Mouse (Mus musculus): ENCODE results near the gene Ggta1.

Ggta1 gene

DNA sequence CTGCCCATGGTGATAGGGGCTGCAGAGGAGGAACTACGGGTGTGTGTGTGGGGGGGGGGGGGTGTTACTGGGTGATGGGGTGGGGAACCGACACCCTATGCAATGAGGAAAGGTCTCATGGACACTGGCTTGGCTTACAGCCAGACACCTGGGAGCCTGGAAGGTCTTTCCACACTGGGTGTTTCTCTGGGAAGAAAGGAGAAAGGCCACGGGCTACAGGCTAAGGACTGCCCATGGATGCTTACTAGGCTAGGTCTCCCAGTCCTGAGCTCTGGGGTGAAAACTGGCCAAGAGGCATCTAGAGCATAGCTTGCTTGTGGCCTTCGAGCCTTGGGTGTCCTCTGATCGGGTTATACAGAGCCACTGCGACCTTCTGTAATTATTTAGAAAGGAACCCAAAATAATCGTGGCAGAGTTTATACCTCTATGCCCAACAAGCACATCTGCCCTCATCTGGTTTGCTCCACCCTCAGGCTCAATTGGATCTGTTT, at the start of gene Ggta1:
Gene Ggta1 (minus strand): TSS at position 441 of the 491 bp plus-strand sequence.
- no peak for DNase-seq (ENCODE audit: low read depth, low spot score)

DNA sequence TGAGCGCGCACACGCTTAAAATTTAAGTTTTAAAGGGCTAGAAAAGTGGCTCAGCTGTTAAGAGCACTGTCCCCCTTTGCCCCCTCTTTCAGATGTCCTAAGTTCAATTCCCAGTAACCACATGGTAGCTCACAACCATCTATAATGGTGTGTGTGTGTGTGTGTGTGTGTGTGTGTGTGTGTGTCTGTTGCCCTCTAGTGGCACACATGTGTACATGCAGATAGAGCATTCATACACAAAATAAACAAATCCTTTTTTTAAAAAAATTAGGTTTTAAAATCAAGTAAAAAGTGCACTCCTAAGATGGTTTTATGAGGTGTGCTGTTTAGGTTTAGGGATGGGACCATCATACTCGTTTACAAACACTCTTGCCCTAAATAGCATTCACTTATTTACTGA, 49.2 kb upstream of the Ggta1 start:
- no peak for DNase-seq (ENCODE audit: low read depth, low spot score)

DNA sequence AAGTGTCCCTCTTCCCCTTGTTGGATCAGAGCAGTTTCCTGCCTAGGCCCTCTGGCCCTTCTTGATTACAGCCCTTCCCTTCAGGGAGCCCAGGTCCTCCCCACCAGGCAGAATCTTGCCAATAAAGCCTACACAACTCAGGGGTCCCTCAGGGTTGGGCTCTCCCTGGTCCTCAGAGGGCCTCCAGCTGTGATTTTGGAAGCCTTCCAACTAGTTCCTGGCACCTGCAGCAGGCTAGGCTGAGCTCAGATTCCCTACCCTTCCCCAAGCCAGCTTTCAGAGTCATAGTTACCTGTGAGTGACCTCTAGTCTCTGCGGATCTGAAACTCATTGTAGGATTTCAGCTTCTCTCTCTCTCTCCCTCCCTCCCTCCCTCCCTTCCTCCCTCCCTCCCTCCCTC, 47.9 kb upstream of the Ggta1 start:
- peak; percentile 57 for DNase-seq (ENCODE audit: low read depth, low spot score)

GRCm38 (mm10) chr2:35509888-35510287, 46.9 kb upstream of the Ggta1 start:
- no peak for DNase-seq (ENCODE audit: low read depth, low spot score)

DNA sequence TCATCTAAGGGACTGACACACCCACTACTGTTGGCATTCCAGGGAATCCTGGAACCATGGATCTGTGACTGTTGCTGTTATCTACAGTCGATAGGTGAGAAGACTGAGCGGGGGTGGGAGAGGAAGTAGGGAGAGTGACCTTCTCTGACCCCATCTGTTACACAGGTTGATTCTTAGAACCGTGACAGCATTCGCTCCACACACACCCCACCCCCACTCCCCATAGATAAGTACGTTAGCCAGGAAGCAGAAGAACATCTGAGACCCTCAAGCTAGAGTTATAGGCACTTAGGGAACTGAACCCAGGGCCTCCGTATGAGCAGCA, 46.3 kb upstream of the Ggta1 start:
- peak; percentile 73 for DNase-seq (ENCODE audit: low read depth, low spot score)

DNA sequence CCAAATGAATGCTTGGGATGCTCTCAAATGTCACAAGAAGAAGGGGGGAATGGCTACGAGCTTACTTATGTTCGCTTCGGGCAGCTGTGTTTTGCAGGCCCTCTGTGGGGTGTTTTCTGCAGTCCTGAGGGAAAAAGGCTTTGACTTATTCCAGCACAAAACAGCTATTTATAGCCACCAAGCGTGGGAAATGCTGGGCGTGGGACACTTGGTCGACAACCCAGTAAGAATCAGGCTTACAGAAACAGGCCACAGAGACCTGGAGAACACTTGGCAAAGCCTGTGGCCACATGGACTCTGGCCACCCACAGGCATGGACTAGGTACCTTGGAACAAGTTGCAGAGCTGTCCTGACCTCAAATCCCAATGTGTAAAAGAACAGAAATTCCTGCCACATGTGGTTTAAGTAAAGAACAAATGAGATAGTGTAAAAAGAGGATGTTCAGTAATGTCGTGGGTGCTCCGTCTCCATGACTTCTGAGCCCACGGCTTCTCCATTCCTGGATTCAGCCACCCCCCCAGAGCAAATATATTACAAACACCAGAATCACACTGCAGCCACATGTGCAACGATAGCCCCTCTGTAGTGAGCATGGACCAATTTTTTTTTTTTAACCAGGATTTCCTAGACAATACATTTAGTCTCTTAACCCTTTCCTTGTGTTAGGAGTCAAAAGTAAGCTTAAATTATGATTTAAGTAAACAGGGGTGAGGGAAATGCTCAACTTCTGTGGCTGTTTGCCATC, 45.7 kb upstream of the Ggta1 start:
- no peak for DNase-seq (ENCODE audit: low read depth, low spot score)

- DNase-seq (ENCODE audit: low read depth, low spot score), result peak; percentile 96
Observed at GRCm38 (mm10) chr2:35507191-35507511, 44.1 kb upstream of the Ggta1 start.

DNA sequence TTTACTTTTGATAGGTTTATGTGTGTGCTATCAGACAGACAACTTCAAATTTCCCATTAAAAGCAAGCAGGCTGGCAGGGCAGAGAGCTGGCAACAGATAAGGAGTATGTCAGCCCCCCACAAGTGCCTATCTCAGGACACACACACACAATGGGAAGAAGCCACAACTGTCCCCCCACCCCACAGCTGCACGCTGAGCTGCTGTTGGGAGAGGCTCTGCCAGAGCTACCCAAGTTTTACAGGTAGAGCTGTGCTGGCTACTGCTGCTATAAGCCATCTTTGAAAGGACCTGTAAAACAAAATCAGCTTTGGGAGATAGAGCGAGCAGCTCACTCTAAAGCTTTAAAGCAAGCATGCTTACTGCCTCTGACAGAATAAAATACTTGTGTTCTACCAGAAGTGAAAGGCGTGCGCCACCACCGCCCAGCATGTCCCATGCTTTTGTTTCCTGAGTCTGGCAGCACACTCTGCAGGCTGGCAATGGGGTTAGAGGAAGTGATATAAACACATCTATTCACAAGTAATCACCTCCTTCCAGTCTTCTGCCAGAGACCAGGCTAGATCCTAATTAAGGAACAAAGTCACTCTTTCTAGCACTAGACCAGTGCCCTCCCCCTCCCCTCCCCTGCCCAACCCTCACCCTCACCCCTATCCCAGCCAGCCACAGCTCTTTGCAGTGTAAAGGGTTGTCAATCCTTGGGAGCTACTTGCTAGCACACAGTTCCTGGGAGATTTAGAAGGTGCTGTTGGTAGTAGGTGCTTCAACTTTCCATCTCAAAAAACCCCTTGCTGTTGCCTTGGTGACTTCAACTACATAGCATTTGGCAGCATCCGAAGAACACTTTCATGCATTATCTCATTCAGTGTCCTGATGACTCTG, 43.5 kb upstream of the Ggta1 start:
- no peak for DNase-seq (ENCODE audit: low read depth, low spot score)

- no peak for DNase-seq (ENCODE audit: low read depth, low spot score)
Observed at GRCm38 (mm10) chr2:35505519-35506286, 42.7 kb upstream of the Ggta1 start.

DNA sequence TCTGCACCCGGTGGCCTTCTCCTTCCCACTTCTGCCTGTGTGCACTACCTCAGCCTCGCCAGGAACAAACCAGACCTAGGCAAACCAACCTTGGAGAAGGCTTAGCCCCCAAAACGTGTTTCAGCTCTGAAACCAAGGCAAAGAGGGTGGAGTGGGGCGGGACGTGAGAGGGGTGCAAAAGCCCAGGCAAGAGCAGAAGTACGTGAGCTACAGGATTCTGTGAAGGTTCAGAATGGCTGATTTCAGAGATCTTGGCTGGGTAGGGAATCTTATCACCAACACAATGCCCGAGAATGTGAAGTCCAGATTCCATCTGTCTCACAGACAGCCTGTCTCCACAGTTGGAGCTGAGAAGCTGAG, 41.4 kb upstream of the Ggta1 start:
- no peak for DNase-seq (ENCODE audit: low read depth, low spot score)

GRCm38 (mm10) chr2:35503723-35504416, 40.8 kb upstream of the Ggta1 start:
- no peak for DNase-seq (ENCODE audit: low read depth, low spot score)

- no peak for DNase-seq (ENCODE audit: low read depth, low spot score)
Observed at GRCm38 (mm10) chr2:35503021-35503722, 40.1 kb upstream of the Ggta1 start.

GRCm38 (mm10) chr2:35502561-35502960, 39.5 kb upstream of the Ggta1 start:
- DNase-seq (ENCODE audit: low read depth, low spot score), result no peak

GRCm38 (mm10) chr2:35499474-35499873, 36.4 kb upstream of the Ggta1 start:
- no peak for DNase-seq (ENCODE audit: low read depth, low spot score)

DNA sequence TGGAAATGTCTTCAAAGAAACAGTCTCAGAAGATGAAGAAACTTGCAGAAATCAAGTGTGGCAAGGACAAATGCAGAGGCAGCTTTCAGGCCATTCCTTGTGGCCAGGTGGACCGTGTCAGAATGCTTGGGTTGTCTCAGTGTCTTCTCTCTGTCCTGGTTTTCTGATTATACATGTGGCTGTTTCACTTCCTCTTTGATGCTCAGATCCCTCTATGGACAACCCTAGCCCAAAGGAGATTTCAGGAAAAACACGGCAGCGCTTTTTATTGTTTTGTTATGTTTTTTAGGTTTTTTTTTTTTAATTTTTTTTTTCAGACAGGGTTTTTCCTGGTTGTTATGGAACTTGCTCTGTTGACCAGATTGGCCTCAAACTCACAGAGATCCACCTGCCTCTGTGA, 35.9 kb upstream of the Ggta1 start:
- no peak for DNase-seq (ENCODE audit: low read depth, low spot score)

GRCm38 (mm10) chr2:35497662-35498196, 34.7 kb upstream of the Ggta1 start:
- DNase-seq (ENCODE audit: low read depth, low spot score), result no peak

GRCm38 (mm10) chr2:35496279-35497013, 33.4 kb upstream of the Ggta1 start:
- DNase-seq (ENCODE audit: low read depth, low spot score), result no peak

DNA sequence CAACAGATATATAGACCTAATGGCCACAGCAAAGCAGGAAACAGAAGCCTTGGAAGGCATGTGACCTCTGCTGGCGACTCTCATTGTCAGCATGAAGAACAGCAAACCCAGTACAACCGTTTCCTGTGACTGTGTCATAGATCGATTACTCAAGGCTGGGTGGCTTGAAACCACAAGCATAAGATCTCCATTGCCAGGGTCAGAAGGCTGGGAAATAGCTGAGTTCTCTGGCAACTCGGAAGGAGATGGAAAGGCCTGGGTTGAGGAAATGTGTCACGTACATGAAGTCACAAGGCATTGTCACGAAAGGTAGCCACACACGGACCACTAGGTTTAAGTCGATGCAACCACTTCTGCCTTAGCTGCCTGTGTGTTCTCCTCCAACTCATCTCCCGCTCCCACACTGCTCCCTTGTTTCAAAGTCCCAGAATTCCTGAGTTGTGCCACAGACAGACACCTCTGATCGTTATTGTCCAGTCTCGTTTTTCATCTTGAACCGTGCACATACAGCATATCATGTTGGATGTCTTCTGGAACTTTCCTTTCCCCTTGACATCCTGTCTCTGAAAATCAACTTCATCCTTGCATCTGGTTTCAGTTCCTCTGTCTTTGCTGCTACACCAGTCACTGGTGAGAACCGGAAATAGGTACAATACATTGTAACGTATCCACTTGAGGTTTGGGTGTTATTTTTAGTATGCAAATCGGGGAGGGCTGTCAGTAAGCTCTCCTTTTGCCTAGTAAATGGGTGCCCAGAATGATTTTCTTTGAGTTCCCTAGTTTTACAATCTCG, 32.7 kb upstream of the Ggta1 start:
- DNase-seq (ENCODE audit: low read depth, low spot score), result no peak

DNA sequence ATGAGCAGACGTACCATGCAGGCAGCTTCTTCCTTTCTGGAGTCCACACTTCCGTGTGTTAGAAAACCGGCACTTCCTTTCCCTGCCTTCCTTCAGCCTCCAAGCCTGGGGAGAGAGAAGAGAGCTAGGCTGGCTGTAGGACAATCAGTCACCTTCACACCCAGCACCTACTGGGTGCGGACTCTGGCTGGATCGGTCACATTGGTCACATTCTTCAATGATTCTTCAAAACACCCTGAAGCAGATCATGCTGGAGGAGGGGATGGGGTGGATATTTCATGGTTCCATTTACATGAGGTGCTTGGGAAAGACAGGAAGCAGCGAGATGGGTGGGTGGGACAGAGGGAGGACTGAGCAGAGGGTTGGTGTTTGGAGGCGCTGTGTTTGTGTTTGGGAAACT, 30.5 kb upstream of the Ggta1 start:
- DNase-seq (ENCODE audit: low read depth, low spot score), result no peak

Measured in ES-CJ7 (cell line).